Mouse (Mus musculus) olfactory bulb, adult 2 months (tissue): Measurements from ENCODE around the gene Gm21988. TPM values are rescaled to one million over a fixed set of nuclear protein-coding genes. Genes with fewer than 3 reads are reported as not detected.

Experiments
- H3K27ac ChIP-seq: fragments of 200-500 bp; 2 replicates; pipeline ENCODE4 v1.5.1; 2012; ENCODE audit warnings: low read depth, low read length; ENCODE audit not compliant: insufficient read depth
- H3K4me1 ChIP-seq: fragments of 200-500 bp; 2 replicates; pipeline ENCODE4 v1.6.1; 2012; ENCODE audit warnings: low read length; ENCODE audit not compliant: control insufficient read depth, insufficient read depth
- H3K4me3 ChIP-seq: fragments of 200-500 bp; 2 replicates; pipeline ENCODE4 v1.5.1; 2012; ENCODE audit warnings: mild to moderate bottlenecking, low read depth, low read length, moderate library complexity; ENCODE audit not compliant: insufficient read depth
- CTCF ChIP-seq: fragments of 200-500 bp; IDR thresholded peaks from 2 replicates; pipeline ENCODE4 v1.5.1; 2012; ENCODE audit warnings: low read depth, mild to moderate bottlenecking, low read length, moderate library complexity; ENCODE audit not compliant: insufficient read depth
- POLR2A ChIP-seq: fragments of 200-500 bp; IDR thresholded peaks from 2 replicates; pipeline ENCODE4 v1.6.1; 2012; ENCODE audit warnings: mild to moderate bottlenecking, low read depth, low read length, moderate library complexity; ENCODE audit not compliant: insufficient read depth
- WGBS: fragments of 180-500 bp; shearing (Covaris S2); methylation state at CpG from one replicate; pipeline ENCODE4 v1.1.7; 2018; 5-methylcytosine and 5-hydroxymethylcytosine counted together
- polyA plus RNA-seq: library from polyadenylated mRNA; stranded (reverse); fragments of >200 nt; gene quantifications from 2 replicates; pipeline ENCODE4 v1.2.4, GENCODE M21; 2012; ENCODE audit warnings: low replicate concordance; ENCODE audit not compliant: missing spikeins, insufficient read depth, insufficient read length

The Gm21988 gene
- polyA plus RNA-seq, 1 experiment = not detected

DNA sequence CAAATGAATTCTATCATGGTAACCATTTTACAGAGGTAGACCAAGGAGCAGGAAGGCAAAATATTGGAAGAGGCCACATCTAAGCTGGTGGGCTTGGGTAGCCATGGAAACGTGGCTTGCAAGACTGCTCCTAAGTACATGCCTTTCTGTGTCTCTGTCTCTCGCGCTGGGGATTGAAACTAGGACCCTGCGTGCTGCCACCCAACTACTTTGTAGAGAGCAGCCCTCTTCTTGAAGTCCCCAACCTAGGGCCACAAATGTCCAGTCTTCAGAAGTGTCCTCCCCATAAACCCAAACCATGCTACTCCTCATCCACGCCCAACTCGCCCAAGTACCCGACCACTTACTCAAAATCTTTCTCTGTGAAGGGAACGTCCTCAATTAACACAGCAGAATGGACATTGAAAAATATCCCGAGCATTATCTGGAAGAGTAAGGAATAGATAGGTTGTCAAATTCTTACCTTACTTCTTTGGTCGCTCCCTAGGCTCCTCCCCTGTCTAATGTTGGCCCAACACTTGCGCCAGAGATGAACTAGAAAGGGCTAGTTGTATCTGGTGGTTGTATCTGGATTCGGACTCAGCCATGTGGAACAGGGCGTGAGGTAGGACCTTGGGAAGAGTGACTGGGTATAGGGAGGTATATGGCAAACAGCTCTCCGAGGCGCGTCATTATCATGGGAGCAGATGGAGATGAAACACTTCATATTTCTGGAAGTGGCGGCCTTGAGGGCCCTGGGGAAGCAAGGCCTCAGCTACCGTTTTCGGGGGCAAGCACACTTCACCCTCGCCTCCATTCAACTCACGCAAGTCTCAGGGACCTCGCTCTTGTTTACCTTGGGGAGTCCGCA is 814 bp downstream of the Gm21988 start:
- TF ChIP-seq POLR2A (no peak), CTCF (no peak)
- peaks cover 21% of the 10 kb centered on the region for H3K4me1 ChIP-seq
- 6% methylated on average over 23 of the region's 23 CpGs for WGBS
- peak overlapping the region; percentile 84 for H3K27ac ChIP-seq
- H3K4me3 ChIP-seq = peak overlapping the region; percentile 92

DNA sequence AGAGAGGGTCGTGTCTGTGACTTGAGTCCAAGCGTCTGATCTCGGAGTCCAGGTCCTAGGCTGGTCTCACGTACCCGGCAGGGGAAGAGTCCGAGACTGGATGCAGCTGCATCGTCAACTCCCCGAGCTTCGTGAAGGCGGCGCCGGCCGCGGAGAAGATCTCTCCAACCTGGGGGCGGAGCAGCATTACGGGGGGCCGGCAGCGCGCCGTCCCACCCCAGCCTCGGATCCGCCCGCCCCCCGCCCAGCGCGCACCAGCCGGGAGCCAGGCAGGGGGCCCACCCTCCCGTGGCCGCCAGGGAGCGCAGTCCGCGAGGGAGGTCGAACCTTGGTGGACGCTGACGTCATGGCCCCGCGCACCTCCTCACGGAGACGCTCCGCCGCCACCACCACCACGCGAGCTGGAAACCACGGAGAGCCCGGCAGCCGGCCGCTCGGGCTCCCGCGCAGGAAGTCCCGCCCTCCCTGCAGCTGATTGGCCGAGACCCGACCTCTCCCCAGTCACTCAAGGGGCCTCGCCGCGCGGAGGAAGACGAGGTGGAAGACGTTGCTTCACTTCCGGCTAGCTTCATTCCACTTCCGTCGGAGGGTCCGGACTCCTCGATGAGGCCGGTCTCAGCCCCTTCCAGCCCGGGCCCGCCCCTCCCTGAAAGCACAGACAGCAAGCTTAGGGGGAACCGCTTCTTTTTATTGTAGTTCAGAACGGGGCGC is 2.0 kb downstream of the Gm21988 start, which contains the start of gene 0610010K14Rik:
TSS of gene 0610010K14Rik (minus strand) at position 458 of the 711 bp plus-strand sequence.
- H3K4me1 ChIP-seq = peaks cover 24% of the 10 kb centered on the region
- peak within 1 kb of the TSS; percentile 84 for H3K27ac ChIP-seq
- peak within 1 kb of the TSS; percentile 92 for H3K4me3 ChIP-seq
- TF ChIP-seq CTCF (peak; percentile 55; the same call in 1 of the 2 replicates), POLR2A (peak; percentile 84)
- under 1% methylated on average over 51 of the region's 70 CpGs for WGBS

- peaks cover 24% of the 10 kb centered on the region for H3K4me1 ChIP-seq
- WGBS = 18% methylated on average over 7 of the region's 7 CpGs
- no peak for TF ChIP-seq CTCF
- TF ChIP-seq POLR2A = no peak
- 0 out of 2 replicates have a peak overlapping the region, but pooled peaks have one; percentile 71 for H3K27ac ChIP-seq
- peak overlapping the region; percentile 32; the same call in 1 of the 2 replicates for H3K4me3 ChIP-seq
Measured at GRCm38 (mm10) chr11:70236717-70237116, 2.9 kb downstream of the Gm21988 start.

GRCm38 (mm10) chr11:70235254-70235900 is 4.3 kb downstream of the Gm21988 start:
- Histone ChIP-seq H3K4me1 (peaks cover 25% of the 10 kb centered on the region), H3K27ac (no peak overlapping the region), H3K4me3 (no peak overlapping the region)
- no peak for TF ChIP-seq CTCF
- TF ChIP-seq POLR2A = no peak
- WGBS = 89% methylated on average over 12 of the region's 12 CpGs

DNA sequence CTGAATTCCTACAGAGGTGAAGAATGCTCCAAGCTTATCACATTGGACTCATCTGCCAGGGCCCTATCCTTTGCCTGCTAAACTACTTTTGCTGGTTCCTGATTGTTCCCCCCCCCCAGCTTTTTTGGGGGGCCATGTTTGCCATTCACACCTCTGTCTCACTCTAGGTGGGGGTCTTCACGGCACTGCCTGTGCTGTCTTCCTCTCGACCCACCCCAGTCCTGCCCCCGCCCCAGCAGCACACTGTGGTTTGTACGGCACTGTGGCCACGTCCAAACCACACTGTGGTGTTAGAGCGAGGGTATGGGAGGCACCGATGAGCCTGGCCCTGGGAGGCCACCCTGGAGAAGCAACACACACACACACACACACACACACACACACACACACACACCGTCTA is 5.1 kb downstream of the Gm21988 start:
- WGBS = 82% methylated on average over 8 of the region's 8 CpGs
- Histone ChIP-seq H3K4me1 (peaks cover 29% of the 10 kb centered on the region), H3K27ac (no peak overlapping the region), H3K4me3 (no peak overlapping the region)
- TF ChIP-seq POLR2A (no peak), CTCF (no peak)

- peaks cover 34% of the 10 kb centered on the region for H3K4me1 ChIP-seq
- 52% methylated on average over 5 of the region's 5 CpGs for WGBS
Measured at GRCm38 (mm10) chr11:70234037-70234436, 5.6 kb downstream of the Gm21988 start.

DNA sequence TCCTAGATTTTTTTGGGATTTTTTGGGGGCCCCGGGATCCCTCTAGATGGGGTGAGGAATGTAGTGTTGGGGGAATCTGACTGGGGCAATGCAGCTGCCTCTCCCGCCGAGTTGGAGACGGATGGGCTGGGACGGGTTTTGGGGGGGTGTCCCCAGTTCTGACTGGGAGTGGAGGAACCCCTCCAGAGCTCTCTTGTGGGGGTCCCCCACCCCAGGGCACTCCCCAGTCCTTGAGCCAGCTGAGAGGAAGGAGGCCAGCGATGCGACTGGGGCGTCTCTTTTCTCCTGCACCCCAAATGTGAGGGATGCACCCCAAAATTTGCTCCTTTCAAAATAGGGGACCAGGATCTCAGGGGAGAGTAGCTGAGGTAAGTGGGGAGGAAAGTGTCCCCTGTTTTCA is 6.6 kb downstream of the Gm21988 start:
- Histone ChIP-seq H3K4me1 (peaks cover 37% of the 10 kb centered on the region), H3K27ac (peak overlapping the region; percentile 82), H3K4me3 (peak overlapping the region; percentile 83)
- no peak for TF ChIP-seq CTCF
- TF ChIP-seq POLR2A = no peak
- WGBS = 8% methylated on average over 8 of the region's 8 CpGs

More at GRCm38 (mm10) chr11:70234037-70234436, 5.6 kb downstream of the Gm21988 start:
- Histone ChIP-seq H3K27ac (no peak overlapping the region), H3K4me3 (no peak overlapping the region)
- TF ChIP-seq POLR2A (no peak), CTCF (no peak)

DNA sequence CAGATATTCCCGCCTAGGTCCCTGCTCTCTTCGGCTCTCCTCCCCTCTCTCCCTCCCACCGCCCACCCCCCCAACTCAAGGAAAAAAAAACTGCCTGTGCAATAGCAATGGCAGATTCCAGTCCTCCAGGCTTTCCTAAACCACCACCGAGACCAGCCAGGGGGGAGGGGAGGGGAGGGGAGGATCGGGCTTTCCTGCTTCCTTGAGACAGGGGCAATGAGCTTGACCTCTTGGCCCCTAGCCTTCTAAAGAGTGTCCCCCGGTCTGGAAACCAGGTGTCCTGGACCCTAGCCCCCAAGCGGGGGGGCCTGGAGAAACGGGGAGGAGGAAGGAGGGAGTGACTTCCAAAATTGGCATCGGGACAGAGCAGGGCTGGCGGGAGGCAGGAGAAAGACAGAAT is 7.1 kb downstream of the Gm21988 start:
- peak overlapping the region; percentile 83 for H3K4me3 ChIP-seq
- TF ChIP-seq POLR2A (no peak; the same call in 1 of the 2 replicates), CTCF (no peak)
- H3K4me1 ChIP-seq = peaks cover 37% of the 10 kb centered on the region
- H3K27ac ChIP-seq = peak overlapping the region; percentile 82
- 4% methylated on average over 10 of the region's 10 CpGs for WGBS

GRCm38 (mm10) chr11:70230239-70230727 is 9.3 kb downstream of the Gm21988 start:
- H3K4me1 ChIP-seq = peaks cover 40% of the 10 kb centered on the region
- no peak overlapping the region for H3K27ac ChIP-seq
- H3K4me3 ChIP-seq = peak overlapping the region; percentile 24
- no peak for TF ChIP-seq POLR2A
- TF ChIP-seq CTCF = peak; percentile 91
- under 1% methylated on average over 32 of the region's 32 CpGs for WGBS
